Mouse (Mus musculus): ENCODE measurements around the gene 6820408C15Rik. TPM values are rescaled to one million over a fixed set of nuclear protein-coding genes. Genes with fewer than 3 reads are reported as not detected.
"Not testable (repeated sequence)": the region's sequence is repeated elsewhere in the genome, so short reads cannot be mapped to it uniquely, and the experiment has no call there.

The 6820408C15Rik gene
- total RNA-seq, 2 experiments from 2014 or later = 1.7 to 2.3 TPM

DNA sequence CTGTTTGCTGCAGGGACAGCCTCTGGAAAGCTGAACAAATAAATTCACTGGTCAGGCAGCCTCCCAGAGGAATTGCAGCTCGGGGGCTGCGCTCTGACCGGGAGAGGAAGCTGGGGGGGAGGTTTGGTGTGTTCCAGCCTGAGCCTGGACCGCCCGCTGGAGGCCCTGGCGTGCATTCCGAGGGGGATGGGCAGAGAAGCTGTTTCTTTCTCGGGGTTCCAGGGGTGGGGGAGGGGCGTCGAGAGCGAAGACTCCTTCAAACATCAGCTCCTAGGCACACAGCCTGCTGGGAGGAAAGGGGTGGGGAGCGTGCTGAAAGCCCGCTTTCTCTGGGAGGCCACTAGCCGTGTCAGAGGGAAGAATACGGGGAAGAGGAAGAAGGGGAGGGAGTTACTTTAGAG is 4.4 kb upstream of the 6820408C15Rik start:
- DNase-seq (ENCODE audit: low spot score in 2 of 2) = peak; percentile 44 to 74

DNA sequence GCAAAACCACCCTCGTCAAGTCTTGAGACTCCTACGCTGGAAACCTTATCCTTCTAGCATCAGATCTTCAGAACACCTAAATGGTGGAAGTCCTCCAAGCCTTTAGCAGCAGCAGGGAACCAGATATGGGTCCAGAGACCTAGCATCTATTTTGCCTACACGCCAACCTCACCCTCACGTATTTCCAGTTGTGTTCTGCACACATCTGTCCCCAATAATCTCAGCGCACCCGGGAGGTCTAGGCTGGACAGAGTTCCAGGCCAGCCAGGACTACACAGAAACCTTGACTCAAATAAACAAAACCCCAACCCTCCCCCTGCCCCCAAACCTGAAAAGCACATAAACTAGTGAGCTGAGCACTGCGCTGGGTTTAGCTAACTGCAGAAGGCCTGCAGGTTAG is 3.9 kb upstream of the 6820408C15Rik start:
- DNase-seq (ENCODE audit: low spot score in 2 of 2) = no peak

DNA sequence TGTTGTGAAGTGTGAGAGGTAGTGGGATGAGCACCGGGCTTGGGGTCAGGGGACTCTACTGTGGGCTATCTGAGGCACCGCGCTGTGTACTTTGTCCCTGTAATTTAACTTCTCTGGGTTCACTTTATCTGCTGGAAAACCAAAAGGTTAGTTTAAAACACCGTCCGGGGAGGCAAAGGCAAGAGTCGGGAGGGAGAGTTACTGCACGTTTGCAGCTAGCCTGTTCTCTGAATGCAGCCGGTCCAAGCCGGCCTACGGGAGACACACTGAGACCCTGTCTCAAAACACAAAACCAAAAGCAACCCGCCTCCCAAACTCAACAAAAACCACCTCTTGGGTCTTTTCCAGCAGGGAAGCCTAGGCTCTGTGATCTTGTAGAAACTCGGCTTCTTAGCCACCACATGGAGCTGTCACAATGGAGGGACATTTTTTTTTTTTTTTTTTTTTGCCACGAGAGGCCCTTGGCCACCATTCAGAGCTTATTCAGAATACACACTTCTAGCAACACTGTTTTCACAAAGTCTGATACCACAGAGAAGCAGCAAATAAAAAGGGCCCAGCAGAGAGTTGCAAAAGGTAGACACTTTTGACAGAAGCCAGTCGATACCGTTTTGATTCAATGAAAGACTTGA is 2.7 kb upstream of the 6820408C15Rik start:
- no peak for DNase-seq (ENCODE audit: low spot score in 2 of 2)

DNA sequence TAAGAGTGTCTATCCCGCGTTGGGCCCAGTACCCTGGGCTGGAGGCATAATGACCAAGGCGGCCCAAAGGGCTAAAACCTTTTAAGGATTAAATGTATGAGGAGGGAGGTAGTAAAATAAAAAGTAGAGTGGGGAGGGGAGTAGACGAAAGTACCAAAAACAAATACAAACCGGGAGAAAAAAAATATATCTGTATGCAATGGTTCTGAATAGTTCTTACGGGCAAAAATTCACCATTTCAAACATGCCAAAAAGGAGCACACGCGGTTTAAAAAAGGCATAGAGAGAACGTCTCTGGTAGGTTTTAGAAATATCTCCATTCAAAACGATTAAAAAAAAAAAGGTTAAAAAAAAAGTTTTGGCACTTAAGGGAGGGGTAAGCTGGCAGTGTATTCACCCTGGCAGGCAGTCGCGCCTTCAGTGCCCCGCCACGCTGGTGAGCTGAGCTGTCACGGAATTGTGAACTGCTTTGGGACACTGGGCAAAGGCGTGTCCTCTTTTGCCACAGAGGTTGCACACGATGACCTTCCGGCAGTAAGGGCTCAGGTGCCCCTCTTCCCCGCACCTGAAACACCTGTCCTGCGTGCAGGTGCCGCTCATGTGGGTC is 2.1 kb upstream of the 6820408C15Rik start:
- DNase-seq (ENCODE audit: low spot score in 2 of 2) = no peak

DNA sequence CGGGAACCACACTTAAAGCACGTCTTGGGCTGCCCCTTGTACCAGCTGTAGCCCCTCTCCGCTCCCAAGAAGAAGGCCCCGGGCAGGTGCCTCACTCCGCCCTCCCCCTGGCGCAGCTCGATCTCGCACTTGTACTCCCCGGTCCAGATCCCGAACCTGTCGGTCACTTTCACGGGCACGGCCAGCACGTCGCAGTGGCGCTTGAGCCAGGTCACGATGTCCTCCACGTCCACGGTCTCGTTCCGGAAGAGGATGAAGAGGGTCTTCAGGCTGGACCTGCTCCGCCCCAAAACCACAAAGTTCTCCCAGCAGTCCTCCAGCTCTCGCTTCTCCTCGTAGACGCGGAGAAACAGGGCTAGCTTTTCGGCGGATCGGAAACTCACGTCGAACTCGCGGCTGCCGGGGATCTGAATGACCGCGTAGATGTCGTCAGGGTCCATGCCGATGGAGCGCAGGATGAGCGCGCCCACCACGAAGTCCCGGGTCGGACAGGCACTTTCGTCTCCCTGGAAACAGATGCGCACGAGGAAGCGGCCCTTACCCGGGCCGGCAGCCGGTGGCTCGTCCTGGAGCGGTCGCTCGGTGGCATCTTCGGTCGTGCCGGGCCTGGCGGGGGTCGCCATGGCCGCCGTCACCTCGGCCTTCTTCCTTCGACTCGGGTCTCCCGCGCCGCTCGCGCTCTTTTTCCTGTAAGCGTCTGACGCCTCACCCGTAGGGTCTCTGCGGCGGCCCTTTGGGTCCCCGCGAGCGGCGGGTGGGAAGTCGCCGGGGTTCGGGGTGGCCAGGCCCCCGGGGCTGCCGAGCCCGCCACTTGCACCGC is 1.4 kb upstream of the 6820408C15Rik start:
- peak in 1 of 2 experiments; percentile 28 for DNase-seq (ENCODE audit: low spot score in 2 of 2)

DNA sequence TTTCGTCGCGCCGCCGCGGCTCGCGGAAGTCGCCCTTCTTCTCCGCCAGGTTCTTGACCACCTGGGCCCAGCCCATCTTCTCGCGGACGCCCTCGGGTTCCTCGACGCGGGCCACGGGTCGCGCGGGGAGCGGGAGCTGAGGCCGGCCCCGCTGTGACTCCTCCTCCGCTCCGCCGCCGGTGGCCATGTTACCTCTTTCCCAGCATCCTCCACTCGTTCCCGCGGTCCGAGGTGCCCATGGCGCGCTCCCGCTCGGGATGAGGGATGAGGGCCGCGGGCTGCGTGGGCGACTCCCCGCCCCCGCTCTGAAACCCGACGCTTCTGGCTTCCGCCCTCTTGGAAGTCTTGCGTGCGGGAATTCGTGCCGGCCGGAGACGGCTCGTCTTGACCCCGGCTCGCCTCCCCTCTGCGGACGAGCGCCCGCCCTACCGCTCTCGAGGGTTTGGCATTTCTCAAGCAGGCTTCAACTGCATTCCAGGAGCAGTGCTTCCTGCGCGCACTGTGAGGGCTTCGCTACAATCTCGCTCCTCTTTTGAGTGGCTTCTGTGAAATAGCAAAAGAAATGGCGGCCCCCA is 709 bp upstream of the 6820408C15Rik start, which contains the start of gene Zcchc3:
TSS of gene Zcchc3 (minus strand) at position 437 of the 575 bp plus-strand sequence.
- DNase-seq (ENCODE audit: low spot score in 2 of 2) = peak; percentile 83 to 87

DNA sequence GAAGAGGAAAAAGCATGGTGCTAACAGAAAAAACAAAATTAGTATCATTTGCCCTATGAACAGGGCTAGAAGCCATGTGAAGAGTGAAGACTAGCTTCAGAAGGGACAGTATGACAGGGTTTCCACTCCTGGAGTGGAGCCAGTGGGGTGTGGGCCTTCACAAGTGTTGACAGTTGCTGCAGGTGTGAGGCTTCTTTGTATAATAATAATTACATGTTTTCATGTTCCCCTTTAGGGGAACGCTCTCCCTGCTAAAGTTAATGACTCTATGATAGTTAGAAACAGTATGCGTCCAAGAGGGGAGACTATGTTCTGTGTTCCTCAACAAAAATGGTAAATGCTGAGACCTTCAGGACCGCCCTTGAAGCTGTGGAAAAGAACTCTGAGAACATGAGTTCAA is 399 bp downstream of the 6820408C15Rik start:
- DNase-seq (ENCODE audit: low spot score in 2 of 2) = no peak

DNA sequence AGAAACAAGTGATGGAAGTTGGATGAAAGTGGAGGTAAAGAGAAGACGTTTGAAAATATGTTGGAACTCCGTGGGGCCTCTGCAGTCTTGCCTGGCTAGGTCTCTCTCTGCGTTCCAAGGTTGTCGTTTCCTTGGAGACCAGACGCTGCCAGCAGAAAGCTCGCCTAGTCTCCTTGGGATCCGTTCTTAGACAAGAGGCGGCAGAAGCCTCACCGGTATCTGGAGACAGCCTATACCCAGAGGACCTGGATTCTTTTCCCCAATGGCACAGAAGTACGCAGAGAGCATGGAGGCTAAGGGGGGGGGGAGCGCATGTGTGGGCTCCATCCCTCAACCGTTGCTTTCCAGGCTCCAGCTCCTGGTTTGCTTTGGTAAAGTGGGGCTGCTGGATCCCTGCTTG is 12.1 kb downstream of the 6820408C15Rik start:
- peak in 1 of 2 experiments; percentile 39 for DNase-seq (ENCODE audit: low spot score in 2 of 2)

DNA sequence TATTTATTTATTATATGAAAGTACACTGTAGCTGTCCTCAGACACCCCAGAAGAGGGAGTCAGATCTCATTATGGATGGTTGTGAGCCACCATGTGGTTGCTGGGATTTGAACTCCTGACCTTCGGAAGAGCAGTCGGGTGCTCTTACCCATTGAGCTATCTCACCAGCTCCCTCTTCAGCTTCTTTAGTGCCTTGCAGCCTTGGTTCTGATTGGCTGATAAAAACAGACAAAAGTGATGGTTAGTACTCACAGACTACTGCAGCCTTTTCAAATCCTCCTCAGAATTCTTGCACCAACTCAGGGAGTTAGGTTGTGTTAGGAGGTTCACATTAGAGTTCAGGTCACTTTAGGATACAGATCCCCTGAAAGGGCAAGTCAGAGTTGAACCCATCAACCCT is 13.1 kb downstream of the 6820408C15Rik start:
- not testable (repeated sequence) for DNase-seq (ENCODE audit: low spot score in 2 of 2)

DNA sequence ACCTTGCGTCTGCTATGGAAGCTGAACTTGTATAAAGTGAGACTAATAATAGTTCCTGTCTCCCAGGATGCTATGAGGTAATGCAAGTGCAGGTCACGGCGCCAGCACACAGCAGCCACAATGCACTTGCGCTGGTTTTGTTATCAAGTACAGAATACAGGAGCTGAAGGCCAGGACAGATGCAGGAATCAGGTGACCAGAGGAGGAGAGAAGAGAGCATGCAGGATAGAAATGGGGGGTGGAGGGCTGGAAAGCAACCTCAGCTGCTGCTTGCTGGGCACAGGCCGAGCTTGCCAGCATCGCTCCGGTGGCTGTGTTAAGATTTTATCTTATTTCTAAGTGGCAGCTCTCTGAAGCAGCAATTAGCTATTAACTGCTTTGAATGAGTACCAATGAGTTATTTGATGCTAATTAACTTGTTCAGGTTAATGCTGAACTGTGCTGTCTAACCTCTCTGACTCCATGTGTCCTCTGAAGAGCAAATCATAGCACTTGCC is 21.1 kb downstream of the 6820408C15Rik start:
- DNase-seq (ENCODE audit: low spot score in 2 of 2) = no peak

DNA sequence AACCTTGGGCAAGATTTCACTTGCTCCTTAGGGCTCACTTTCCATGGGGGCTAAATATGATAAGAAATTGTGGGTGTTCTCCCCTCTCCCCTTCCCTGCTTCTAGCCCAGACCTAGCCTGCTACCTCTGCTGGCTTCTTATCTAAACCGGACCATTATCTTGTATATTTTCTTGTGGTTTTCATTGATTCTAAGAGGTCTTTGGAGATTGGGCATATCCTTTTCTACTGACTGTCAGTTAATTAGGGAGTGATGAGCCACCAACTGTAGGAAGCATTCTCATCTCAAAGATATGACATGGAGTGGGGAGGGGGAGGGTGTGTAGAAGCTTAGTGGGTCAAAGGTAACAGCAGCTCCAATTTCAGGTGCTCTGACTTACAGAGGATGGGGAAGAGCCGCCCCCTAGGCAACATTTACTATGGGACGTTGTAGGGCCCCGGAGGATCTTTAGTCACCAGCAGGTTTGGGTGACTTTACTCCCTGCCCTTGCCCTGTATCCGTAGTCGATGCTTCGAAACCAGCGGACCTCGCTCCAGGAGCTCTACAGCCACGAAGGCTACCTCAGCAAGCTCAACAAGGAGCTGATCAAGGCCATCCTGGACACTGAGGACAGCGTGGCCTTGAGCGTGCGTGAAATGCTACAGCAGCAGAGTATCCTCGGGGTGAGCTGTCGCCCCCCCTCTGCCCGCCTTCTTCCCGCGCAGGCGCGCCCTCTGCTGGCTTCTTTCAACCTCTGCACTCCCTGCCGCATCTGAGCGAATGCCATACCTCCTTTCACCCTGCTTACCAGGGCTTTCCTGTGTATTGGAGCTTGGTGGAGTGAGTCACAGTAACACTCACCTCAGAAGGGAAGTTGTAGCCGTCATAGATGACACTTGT is 21.8 kb downstream of the 6820408C15Rik start:
- DNase-seq (ENCODE audit: low spot score in 2 of 2) = peak; percentile 80 to 85

DNA sequence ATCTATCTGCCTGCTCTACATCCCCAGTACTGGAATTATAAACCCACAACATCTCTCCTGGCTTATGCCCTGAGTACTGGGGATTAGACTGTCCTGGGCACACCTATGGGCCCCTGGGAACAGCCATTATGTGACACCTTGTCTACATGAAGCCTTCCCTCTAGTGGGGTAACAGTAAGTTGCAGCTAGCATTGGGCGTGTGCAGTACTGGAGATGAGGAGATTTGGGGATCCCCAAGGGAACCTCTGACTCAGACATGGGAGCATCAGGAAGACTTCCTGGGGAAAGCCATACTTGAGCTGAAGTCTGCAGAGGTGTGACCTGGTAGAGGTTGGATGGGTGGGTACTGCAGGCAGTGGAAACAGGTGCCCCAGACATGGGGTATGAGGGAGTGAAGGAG is 23.6 kb downstream of the 6820408C15Rik start:
- DNase-seq (ENCODE audit: low spot score in 2 of 2) = no peak

DNA sequence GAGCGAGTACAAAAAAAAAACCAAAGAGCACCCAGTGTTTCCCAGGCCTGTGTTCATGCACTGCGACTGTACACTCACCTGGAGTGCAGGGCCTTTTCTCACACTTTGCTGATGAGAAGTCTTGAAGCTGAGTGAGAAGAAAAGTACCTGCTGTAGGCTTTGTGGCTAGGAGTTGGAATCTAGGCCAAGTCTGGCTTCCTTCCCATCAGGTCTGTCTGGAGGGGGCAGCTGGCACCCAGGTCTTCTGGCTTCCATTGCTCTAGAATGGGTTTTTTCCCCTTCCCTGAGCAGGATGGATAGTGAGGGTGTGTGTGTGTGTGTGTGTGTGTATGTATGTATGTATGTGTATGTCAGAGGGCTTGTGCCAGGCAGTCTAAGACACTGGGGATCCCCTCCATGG is 24.4 kb downstream of the 6820408C15Rik start:
- no peak for DNase-seq (ENCODE audit: low spot score in 2 of 2)

DNA sequence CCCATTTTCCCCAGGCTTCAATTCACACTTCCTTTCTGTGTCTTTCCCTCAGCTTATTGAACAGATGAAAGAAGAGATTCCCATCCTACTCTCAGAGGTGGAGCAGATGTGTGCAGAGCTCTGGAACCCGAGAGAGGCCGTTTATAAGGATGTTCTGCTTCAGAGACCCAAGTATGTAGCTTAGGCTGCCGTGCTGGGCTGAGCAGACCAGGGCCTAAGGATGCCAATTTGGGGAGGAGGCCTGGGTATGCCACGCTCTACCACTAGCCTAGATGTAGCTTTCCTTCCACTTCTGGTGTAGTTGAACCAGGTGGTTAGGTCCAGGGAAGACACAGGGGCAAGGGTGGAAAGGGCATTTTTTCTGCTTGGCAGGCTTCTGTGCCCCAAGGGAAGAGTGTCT is 26.9 kb downstream of the 6820408C15Rik start:
- no peak for DNase-seq (ENCODE audit: low spot score in 2 of 2)

DNA sequence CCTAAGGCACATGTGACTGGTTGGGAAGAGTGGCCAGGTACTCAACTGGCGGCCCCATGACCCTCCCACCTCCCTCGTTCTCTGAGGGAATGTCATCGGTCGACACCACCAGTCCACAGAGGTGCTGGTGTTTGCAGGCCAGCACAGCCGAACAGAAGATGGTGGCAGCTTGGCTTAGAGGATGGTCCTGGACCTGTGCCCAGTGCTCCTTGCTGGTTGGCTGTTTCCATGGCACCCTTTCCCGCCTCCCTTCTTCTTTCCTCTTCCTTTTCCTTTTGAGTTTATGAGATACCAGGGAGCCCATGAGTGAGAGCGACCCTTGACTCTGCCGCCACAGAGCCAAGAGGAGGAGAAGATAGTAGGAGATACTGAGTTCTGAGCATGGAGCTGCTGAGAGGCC is 27.9 kb downstream of the 6820408C15Rik start:
- DNase-seq (ENCODE audit: low spot score in 2 of 2) = peak; percentile 23 to 65

DNA sequence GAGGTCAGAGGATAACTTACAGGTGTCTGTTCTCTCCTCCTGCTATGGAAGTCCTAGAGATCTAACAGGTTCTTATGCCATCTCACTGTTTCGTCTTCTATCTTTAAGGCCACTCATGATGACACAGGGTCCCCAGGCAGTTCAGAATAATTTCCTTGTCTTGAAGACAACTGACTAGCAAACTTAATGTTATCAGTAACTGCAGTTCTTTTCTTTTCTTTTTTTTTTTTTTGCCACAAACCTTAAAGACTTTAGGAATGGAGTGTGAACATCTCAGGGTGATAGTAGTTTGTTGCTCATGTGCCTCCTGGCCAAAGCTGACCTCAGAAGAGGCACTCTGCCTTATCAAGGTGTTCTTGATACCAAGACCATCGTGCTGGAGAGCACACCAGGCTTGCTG is 31.3 kb downstream of the 6820408C15Rik start:
- no peak for DNase-seq (ENCODE audit: low spot score in 2 of 2)

DNA sequence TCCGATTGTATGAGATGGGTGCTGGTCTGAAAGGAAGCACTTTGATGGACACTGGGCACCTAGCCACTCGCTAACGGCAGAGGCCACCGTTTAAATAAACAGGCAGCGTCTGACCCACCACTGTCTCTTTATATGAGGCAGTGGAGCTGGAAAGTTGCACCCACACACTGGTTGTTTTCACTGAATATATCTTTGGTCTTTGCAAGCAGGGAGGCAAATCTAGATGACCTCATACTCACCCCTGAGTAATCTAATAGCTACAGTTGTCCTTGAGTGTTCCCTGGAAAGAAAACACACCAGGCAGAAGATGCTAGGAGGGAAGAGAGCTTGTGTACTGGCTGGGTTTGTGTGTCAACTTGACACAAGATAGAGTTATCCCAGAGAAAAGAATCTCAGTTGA is 32.1 kb downstream of the 6820408C15Rik start:
- no peak for DNase-seq (ENCODE audit: low spot score in 2 of 2)

DNA sequence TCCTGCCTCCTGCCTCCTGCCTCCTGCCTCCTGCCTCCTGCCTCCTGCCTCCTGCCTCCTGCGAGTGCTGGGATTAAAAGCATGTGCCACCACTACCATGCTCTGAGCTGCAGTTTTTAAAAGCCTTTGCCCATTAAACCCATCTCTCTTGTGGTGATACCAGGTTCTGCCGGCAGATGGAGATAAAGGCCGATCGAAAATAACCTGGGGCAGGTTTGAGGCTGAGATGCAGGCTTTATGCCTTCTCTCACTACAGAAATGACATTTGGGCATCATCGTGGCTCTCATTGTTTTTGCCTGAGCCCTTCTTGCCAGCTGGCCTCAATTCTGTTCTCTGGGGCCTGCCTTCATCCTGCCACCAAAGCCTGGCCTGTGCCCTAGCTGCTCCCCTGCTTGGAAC is 34.9 kb downstream of the 6820408C15Rik start:
- DNase-seq (ENCODE audit: low spot score in 2 of 2) = peak; percentile 23 to 79

DNA sequence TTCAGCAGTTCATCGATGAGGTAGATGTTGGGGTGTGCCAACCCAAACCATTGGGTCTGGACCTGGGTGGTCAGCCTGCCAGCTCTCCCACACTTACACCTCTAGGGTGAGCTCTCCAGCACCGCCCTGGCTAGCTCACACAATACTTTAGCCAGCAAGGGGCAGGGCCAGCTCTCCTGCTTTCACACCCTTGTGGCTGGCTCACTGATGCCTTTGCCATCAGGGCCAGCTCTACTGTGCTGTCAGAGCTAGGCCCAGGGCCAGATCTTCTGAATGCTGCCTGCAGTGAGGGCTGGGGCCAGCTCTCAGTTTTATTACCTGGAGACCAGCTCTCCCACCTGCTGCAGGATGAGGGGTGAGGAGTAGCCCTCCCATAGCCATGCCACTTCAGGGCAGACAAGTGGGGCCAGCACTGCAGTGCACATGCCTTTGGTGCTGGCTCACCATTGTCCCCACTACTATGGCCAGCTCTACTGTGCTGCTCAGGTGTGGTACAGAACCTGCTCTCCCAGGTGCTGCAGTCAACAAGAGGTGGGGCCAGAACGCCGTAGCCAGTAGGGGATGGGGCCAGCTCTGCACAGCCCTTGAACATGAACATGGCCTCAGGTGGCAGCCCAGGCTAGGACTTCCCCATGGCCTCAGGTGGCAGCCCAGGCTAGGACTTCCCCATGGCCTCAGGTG is 36.9 kb downstream of the 6820408C15Rik start:
- DNase-seq (ENCODE audit: low spot score in 2 of 2) = no peak

DNA sequence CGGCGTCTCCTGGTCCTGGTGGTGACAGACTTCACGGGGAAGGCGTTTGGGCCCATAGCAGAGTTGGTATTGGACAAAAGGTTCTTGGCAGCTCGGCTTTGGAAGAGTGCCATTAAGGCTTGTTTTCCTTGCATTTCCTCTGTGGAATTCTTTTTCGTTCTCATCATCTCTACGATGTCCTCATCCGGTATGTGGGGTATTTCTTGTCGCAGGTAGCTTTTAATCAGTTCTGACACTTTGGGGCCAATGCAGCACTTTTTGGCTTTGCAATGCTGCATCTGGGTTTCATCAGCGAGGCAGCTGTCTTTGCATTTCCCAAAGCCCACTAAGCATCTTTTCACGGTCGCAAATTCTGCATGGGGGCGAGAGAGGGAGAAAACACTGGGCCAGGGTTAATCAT is 43.9 kb downstream of the 6820408C15Rik start:
- DNase-seq (ENCODE audit: low spot score in 2 of 2) = no peak

Data from layer of hippocampus, adult 18-20 months (tissue).